Mouse (Mus musculus) left cerebral cortex, postnatal 4 days (tissue): ENCODE measurements at regions not wholly inside any gene's neighbourhood (a gene's known extent, or its start where the extent isn't known, plus 50 kb on each side); places are given as distances from the start of the nearest gene placed in this dataset.
"Not testable (repeated sequence)": the region's sequence is repeated elsewhere in the genome, so short reads cannot be mapped to it uniquely, and the experiment has no call there.

Experiments used
- DNase-seq: peaks from one replicate; pipeline ENCODE4 v3.0.0-alpha.2; 2022
- intact Hi-C: fragments of 180-260 bp; cut with DNase I; formaldehyde crosslinking; loops from one replicate; pipeline ENCODE4 v1.15.1; 2025

- no peak for DNase-seq
- intact Hi-C loops: no loop called here
These were observed 165.8 kb upstream of the Nudt12 start for GRCm38 (mm10) chr17:59179018-59179417.

- no peak for DNase-seq
- intact Hi-C loops: no loop called here
These were observed 143.2 kb upstream of the Nudt12 start for GRCm38 (mm10) chr17:59156345-59156744.

GRCm38 (mm10) chr17:59143760-59144157 lies 130.6 kb upstream of the Nudt12 start:
- intact Hi-C loops: no loop called here
- no peak for DNase-seq

DNA sequence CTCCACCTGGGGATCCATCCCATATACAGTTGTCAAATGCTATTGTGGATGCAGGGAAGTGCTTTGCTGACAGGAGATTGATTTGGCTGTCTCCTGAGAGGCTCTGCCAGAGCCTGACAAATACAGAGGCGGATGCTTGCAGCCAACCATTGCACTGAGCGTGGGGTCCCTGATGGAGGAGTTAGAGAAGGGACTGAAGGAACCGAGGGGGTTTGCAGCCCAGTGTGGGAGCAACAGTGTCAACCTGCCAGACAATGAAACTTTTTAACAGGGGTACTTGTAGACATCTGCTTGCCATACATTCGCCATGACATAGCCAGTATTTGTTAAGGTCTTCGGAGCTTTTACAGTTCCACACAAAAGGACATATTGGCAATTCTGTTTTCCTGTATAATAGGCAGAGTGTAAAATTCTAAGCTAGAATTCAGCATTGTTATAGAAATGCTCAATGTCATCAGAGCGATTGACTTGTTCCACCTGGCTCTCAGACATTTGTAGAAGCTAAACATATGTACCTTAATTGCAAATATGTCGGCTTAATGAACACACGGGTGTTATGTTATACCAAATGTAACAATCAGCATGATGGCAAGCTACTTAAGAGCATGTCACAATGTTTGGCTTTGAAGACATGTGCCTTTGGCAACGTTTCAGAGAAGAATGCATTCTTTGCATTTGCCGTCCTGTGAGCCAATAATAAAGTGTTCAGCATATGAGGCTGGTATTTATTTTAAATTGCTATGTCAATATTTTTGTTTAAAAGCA lies 130.0 kb upstream of the Nudt12 start:
- intact Hi-C loops: no loop called here
- DNase-seq: no peak

DNA sequence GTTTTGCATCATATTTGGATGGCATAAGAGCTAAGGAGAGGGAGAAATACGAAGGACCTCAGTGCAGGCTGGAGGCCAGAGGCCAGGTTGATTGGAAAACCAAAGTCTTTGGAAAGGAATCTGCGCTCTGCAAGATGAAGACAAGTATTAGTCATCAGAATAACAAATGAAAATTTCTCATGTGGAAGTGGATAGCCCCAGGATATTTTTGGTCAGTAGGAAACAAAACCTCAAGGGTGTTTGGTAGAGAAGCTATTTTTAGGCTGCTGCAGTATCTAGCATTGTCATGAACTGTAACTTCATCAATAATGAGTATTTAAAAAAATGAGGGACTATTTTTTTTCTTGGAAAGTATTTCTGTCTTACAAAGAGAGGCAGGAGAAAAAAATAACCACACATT lies 125.6 kb upstream of the Nudt12 start:
- intact Hi-C loops: no loop called here
- DNase-seq: no peak

GRCm38 (mm10) chr17:59099376-59099775 lies 86.2 kb upstream of the Nudt12 start:
- DNase-seq: peak; percentile 62
- intact Hi-C loops: no loop called here

DNA sequence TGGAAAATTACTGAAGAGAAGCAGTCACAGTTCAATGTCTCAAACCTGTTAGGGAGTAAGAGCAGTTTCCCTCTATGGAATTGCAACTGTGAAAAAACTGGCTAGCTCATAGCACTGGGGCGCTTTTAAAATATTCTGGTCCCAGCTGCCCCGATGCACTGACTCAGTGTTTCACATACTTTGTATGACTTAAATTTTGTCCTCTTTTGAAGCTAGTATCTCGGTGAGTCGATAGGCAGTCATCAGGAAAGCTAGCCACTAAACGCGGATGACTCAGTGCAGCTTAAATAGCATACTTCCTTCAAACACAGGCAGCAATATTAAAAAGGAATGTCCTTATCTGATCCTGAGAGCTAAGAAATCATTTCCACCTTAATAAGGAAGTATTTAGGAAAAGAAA lies 63.7 kb upstream of the Nudt12 start:
- intact Hi-C loops, DNase-seq: not testable (repeated sequence)

DNA sequence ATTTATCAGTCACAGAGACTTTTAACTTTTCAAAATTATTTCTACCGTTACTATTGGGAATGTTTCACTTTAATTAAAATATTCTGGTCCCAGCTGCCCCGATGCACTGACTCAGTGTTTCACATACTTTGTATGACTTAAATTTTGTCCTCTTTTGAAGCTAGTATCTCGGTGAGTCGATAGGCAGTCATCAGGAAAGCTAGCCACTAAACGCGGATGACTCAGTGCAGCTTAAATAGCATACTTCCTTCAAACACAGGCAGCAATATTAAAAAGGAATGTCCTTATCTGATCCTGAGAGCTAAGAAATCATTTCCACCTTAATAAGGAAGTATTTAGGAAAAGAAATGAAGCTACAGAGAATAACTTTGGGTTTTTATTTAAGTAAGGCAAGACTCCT lies 63.2 kb upstream of the Nudt12 start:
- DNase-seq, intact Hi-C loops: not testable (repeated sequence)
